Mouse (Mus musculus) stomach, postnatal 0 days (tissue): Measurements from ENCODE around the gene Trp53.

Experiments used
- CTCF ChIP-seq: IDR thresholded peaks from 2 replicates; pipeline ENCODE4 v1.5.1; 2016; ENCODE audit warnings: antibody characterized with exemption, low read depth, mild to moderate bottlenecking, moderate library complexity
- EP300 ChIP-seq: optimal IDR thresholded peaks from 2 replicates; pipeline ENCODE3; 2016; ENCODE audit warnings: antibody characterized with exemption

DNA sequence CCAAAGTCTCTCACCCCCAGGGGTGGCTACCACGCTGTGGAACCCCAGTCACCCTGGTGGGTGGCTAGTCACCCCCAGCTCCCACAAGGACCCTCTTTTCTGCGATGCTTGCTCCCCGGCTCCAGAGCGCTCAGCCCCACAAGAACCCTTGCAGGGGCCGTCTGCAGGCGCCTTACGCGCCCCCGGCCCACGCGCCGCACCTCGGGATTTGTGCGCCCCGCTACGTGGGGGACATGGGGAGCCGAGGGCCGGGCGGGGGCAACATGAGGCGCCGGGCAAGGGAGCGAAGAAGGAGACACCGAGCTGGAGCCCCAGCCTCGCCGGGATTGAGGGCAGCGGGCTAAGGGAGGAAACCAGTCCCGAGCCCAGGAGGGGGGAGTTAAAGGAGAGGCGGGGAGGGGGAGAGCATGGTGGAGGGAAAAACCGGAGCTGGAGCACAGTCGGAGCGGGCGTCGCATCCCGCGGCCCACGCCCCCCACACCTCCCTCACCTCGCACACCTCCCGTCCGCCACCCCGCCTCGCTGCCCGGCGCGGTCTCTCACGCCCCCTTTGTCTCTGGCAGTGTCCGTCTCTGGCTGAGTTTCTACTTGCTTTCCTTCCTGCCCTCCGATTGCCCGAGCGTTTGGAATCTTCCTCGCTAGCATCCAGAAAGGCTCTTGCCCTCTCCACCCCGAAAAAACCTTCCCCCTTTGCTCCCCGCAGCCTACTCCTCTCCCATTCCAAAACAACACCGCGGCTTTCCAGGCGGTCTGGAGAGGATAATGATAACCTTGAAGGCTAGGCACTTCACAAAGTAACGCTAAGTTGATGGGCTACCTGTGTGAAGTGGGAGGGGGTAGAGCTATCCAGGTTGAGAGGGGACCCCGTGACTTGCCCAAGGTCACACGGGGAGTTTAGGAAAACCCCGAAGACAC, 20.1 kb upstream of the Trp53 start, which contains the start of gene Efnb3:
- TF ChIP-seq EP300: no peak
- TF ChIP-seq CTCF: no peak; the same call in 1 of the 2 replicates
